Mouse (Mus musculus) layer of hippocampus, adult 6 months (tissue): ENCODE measurements around the gene Usp33. TPM values are rescaled to one million over a fixed set of nuclear protein-coding genes. Genes with fewer than 3 reads are reported as not detected.

Experiments used
- long read RNA-seq, 2 experiments: library from polyadenylated mRNA; unstranded; transcript quantifications; one replicate each; pipeline ENCODE4 v2.0.0; 2019 to 2020
- polyA plus RNA-seq: library from polyadenylated mRNA; unstranded; fragments of <200 nt; fragmentation: Nextera tagmentation; gene quantifications from 2 replicates; pipeline ENCODE4 v1.2.3, GENCODE M21; 2021

Usp33 gene
- 63.3 and 68.0 TPM in 2 replicates for polyA plus RNA-seq
- long read RNA-seq, experiment 1, full-length matches to known transcripts: 57 of 103 reads
- long read RNA-seq, experiment 1, partial matches to known transcripts: 34 of 103 reads
- long read RNA-seq, experiment 1, other reads (novel, unspliced or antisense): 12 of 103 reads
- long read RNA-seq, experiment 2, full-length matches to known transcripts: 539 of 705 reads
- long read RNA-seq, experiment 2, partial matches to known transcripts: 50 of 705 reads
- long read RNA-seq, experiment 2, other reads (novel, unspliced or antisense): 116 of 705 reads

DNA sequence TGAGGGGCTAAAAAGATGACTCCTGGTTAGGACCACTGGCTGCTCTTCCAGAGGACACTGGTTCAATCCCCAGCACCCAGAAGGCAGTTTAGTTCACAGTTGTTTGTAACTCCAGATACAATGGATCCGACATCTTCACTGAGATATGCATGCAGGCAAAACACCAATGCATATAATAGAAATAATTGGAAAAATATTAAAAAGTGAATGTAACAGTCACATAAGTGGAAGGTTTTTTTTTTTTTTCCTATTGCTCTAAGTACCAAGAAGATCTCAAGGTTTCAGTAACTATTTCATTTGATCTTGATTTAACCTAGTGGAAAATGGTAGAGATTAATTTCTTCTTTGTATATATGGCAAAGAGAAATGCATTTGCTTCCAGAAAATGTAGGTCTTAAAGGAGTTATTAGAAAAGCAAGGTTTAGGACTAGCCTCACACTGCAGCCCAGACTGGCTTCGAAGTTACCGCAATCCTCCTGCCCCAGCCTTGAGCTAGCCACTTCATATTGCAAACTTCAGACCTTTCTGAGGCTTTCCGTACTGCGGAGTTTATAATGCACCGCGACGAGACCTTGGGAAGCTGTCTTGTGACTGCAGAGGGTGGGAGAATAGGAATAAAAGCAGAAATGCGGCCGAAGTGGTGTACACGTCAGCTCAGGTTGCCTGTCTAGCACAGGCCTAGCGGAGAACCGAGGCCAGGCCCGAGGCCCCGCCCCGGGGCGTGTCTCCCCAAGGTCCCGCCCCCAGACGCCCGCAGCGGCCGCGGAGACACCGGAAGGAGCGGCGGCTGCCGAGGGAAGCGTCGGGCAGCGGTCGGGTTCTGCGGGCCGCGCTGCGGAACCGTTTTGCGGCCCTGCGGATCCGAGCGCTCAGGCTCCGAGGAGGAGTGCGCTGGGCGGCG, at the start of gene Usp33:
Gene Usp33, plus strand, starts transcription at position 747 of the 901 bp plus-strand sequence.

GRCm38 (mm10) chr3:152339862-152340557, 6.3 kb upstream of the Usp33 start, which contains the start of gene Miga1:
Miga1 (minus strand) TSS chr3:152340407.

GRCm38 (mm10) chr3:152395350-152396277, 49.3 kb downstream of the Usp33 start, which contains the start of gene Zzz3:
Zzz3 (plus strand) TSS chr3:152395473.

Other genes starting within 250 kb of the Usp33 start
- 2.2 and 3.2 TPM in 2 replicates for gene Gipc2, start 180.2 kb upstream of the Usp33 start, polyA plus RNA-seq
- gene Dnajb4, start 136.2 kb upstream of the Usp33 start, polyA plus RNA-seq: 42.8 and 45.6 TPM in 2 replicates
- gene Fubp1, start 136.1 kb upstream of the Usp33 start, polyA plus RNA-seq: 68.2 and 69.0 TPM in 2 replicates
- 0.69 and 0.73 TPM in 2 replicates for gene Nexn, start 80.1 kb upstream of the Usp33 start, polyA plus RNA-seq
- 13.9 and 16.0 TPM in 2 replicates for gene Miga1, start 6.1 kb upstream of the Usp33 start, polyA plus RNA-seq
- gene Zzz3, start 49.0 kb downstream of the Usp33 start, polyA plus RNA-seq: 5.5 and 8.0 TPM in 2 replicates